Mouse (Mus musculus) embryonic facial prominence, embryonic 11.5 days (tissue): ENCODE data around the gene Rapgef4. TPM values are rescaled to one million over a fixed set of nuclear protein-coding genes. Genes with fewer than 3 reads are reported as not detected.
A peak's percentile ranks its signal among the peaks of the same experiment; 100 is the strongest.

Experiments used
- ATAC-seq: fragments of 200-750 bp; cut with Nextera tagmentation; replicated peaks from 2 replicates; pipeline ENCODE4 v1.8.0; 2017; ENCODE audit warnings: low read depth; ENCODE audit not compliant: insufficient number of reproducible peaks, low FRiP score, low TSS enrichment
- DNase-seq: peaks from one replicate; pipeline ENCODE4 v3.0.0-alpha.2; 2015; ENCODE audit warnings: low spot score
- H3K27ac ChIP-seq: fragments of 300-500 bp; sonication (generic); replicated peaks from 2 replicates; pipeline ENCODE4 v1.5.1; 2014; ENCODE audit warnings: mild to moderate bottlenecking, low read depth, low read length, control low read depth
- H3K27me3 ChIP-seq: fragments of 300-500 bp; sonication (generic); 2 replicates; pipeline ENCODE4 v1.6.1; 2014; ENCODE audit warnings: mild to moderate bottlenecking, low read length, moderate library complexity, mixed read lengths; ENCODE audit not compliant: control insufficient read depth, insufficient read depth
- H3K36me3 ChIP-seq: fragments of 300-500 bp; sonication (generic); replicated peaks from 2 replicates; pipeline ENCODE4 v1.6.1; 2014; ENCODE audit warnings: low read depth, mild to moderate bottlenecking, low read length, moderate library complexity, mixed read lengths; ENCODE audit not compliant: control insufficient read depth, insufficient read depth
- H3K4me1 ChIP-seq: fragments of 300-500 bp; sonication (generic); 2 replicates; pipeline ENCODE4 v1.6.1; 2014; ENCODE audit warnings: low read length, mixed read lengths; ENCODE audit not compliant: control insufficient read depth, insufficient read depth
- H3K4me2 ChIP-seq: fragments of 300-500 bp; sonication (generic); 2 replicates; pipeline ENCODE4 v1.6.1; 2014; ENCODE audit warnings: low read depth, mild to moderate bottlenecking, control low read depth, low read length, moderate library complexity
- H3K4me3 ChIP-seq: fragments of 300-500 bp; sonication (generic); 2 replicates; pipeline ENCODE4 v1.5.1; 2014; ENCODE audit warnings: low read depth, low read length, control low read depth
- H3K9ac ChIP-seq: fragments of 300-500 bp; sonication (generic); replicated peaks from 2 replicates; pipeline ENCODE4 v1.6.1; 2014; ENCODE audit warnings: mild to moderate bottlenecking, control low read depth, low read length
- H3K9me3 ChIP-seq: fragments of 300-500 bp; sonication (generic); replicated peaks from 2 replicates; pipeline ENCODE4 v1.6.1; 2016; ENCODE audit warnings: mild to moderate bottlenecking, low read length, inconsistent platforms, mixed read lengths; ENCODE audit not compliant: control insufficient read depth
- WGBS: fragments of 180-500 bp; shearing (Covaris S2); extraction: QIAGEN DNeasy Blood & Tissue Kit; methylation state at CpG from one replicate; pipeline ENCODE4 v1.1.7; 2014; 5-methylcytosine and 5-hydroxymethylcytosine counted together
- polyA plus RNA-seq: library from polyadenylated mRNA; unstranded; fragments of >200 nt; fragmentation: Nextera tagmentation; extraction: Ambion mirVana; gene quantifications from 2 replicates; pipeline ENCODE4 v1.2.1, GENCODE M21; 2014

Rapgef4 gene
- polyA plus RNA-seq, 1 experiment from 2014 or later: 3.6 TPM

GRCm38 (mm10) chr2:72021845-72022244 is 40.8 kb downstream of the Rapgef4 start:
- no peak overlapping the region for H3K9ac ChIP-seq
- H3K9me3 ChIP-seq: no peaks in the 10 kb centered on the region
- no peaks in the 10 kb centered on the region for H3K36me3 ChIP-seq
- H3K4me2 ChIP-seq: no peak overlapping the region
- no peak overlapping the region for H3K27ac ChIP-seq
- H3K4me1 ChIP-seq: no peaks in the 10 kb centered on the region
- H3K27me3 ChIP-seq: no peaks in the 10 kb centered on the region
- DNase-seq (no peak), ATAC-seq (no peak)
- 63% methylated on average over 3 of the region's 3 CpGs for WGBS
- no peak overlapping the region for H3K4me3 ChIP-seq

- no peak for DNase-seq
- Histone ChIP-seq H3K4me2 (no peak overlapping the region), H3K4me3 (no peak overlapping the region), H3K27ac (no peak overlapping the region), H3K36me3 (no peaks in the 10 kb centered on the region), H3K9ac (no peak overlapping the region), H3K9me3 (no peaks in the 10 kb centered on the region), H3K27me3 (no peaks in the 10 kb centered on the region), H3K4me1 (no peaks in the 10 kb centered on the region)
- no peak for ATAC-seq
- 89% methylated on average over 5 of the region's 5 CpGs for WGBS
These were observed 42.8 kb downstream of the Rapgef4 start for GRCm38 (mm10) chr2:72023791-72024190.

GRCm38 (mm10) chr2:72025660-72026059 is 44.6 kb downstream of the Rapgef4 start:
- Histone ChIP-seq H3K4me1 (no peaks in the 10 kb centered on the region), H3K9ac (no peak overlapping the region), H3K36me3 (no peaks in the 10 kb centered on the region), H3K27me3 (no peaks in the 10 kb centered on the region), H3K9me3 (no peaks in the 10 kb centered on the region), H3K4me3 (no peak overlapping the region), H3K27ac (no peak overlapping the region), H3K4me2 (no peak overlapping the region)
- WGBS: 89% methylated on average over 5 of the region's 5 CpGs
- ATAC-seq (no peak), DNase-seq (no peak)

GRCm38 (mm10) chr2:72026506-72026905 is 45.5 kb downstream of the Rapgef4 start:
- no peak overlapping the region for H3K27ac ChIP-seq
- H3K27me3 ChIP-seq: no peaks in the 10 kb centered on the region
- DNase-seq (no peak), ATAC-seq (no peak)
- no peaks in the 10 kb centered on the region for H3K4me1 ChIP-seq
- H3K36me3 ChIP-seq: no peaks in the 10 kb centered on the region
- 69% methylated on average over 1 of the region's 1 CpGs for WGBS
- H3K4me3 ChIP-seq: no peak overlapping the region
- no peak overlapping the region for H3K4me2 ChIP-seq
- no peaks in the 10 kb centered on the region for H3K9me3 ChIP-seq
- no peak overlapping the region for H3K9ac ChIP-seq

GRCm38 (mm10) chr2:72029081-72029480 is 48.0 kb downstream of the Rapgef4 start:
- ATAC-seq (no peak), DNase-seq (no peak)
- Histone ChIP-seq H3K4me2 (no peak overlapping the region), H3K27ac (no peak overlapping the region), H3K4me1 (no peaks in the 10 kb centered on the region), H3K27me3 (no peaks in the 10 kb centered on the region), H3K36me3 (no peaks in the 10 kb centered on the region), H3K9me3 (no peaks in the 10 kb centered on the region), H3K9ac (no peak overlapping the region), H3K4me3 (no peak overlapping the region)
- 73% methylated on average over 1 of the region's 1 CpGs for WGBS

GRCm38 (mm10) chr2:72029586-72030144 is 48.6 kb downstream of the Rapgef4 start:
- no peak for ATAC-seq
- 85% methylated on average over 5 of the region's 5 CpGs for WGBS

GRCm38 (mm10) chr2:72031717-72032116 is 50.7 kb downstream of the Rapgef4 start:
- no peak overlapping the region for H3K9ac ChIP-seq
- no peaks in the 10 kb centered on the region for H3K27me3 ChIP-seq
- no peak for ATAC-seq
- no peak overlapping the region for H3K4me3 ChIP-seq
- no peak for DNase-seq
- no peak overlapping the region for H3K4me2 ChIP-seq
- no peaks in the 10 kb centered on the region for H3K4me1 ChIP-seq
- no peak overlapping the region for H3K27ac ChIP-seq
- 64% methylated on average over 5 of the region's 5 CpGs for WGBS
- H3K9me3 ChIP-seq: no peaks in the 10 kb centered on the region
- H3K36me3 ChIP-seq: no peaks in the 10 kb centered on the region

More at GRCm38 (mm10) chr2:72029586-72030144, 48.6 kb downstream of the Rapgef4 start:
- Histone ChIP-seq H3K27ac (no peak overlapping the region), H3K9me3 (no peaks in the 10 kb centered on the region), H3K4me1 (no peaks in the 10 kb centered on the region), H3K9ac (no peak overlapping the region), H3K27me3 (no peaks in the 10 kb centered on the region), H3K4me2 (no peak overlapping the region), H3K4me3 (no peak overlapping the region), H3K36me3 (no peaks in the 10 kb centered on the region)
- DNase-seq: no peak

GRCm38 (mm10) chr2:72035616-72036015 is 54.6 kb downstream of the Rapgef4 start:
- WGBS: 57% methylated on average over 8 of the region's 8 CpGs
- Histone ChIP-seq H3K9ac (no peak overlapping the region), H3K36me3 (no peaks in the 10 kb centered on the region), H3K27me3 (no peaks in the 10 kb centered on the region), H3K4me1 (no peaks in the 10 kb centered on the region), H3K27ac (no peak overlapping the region), H3K9me3 (no peaks in the 10 kb centered on the region), H3K4me3 (no peak overlapping the region), H3K4me2 (no peak overlapping the region)
- DNase-seq: peak; percentile 24
- ATAC-seq: no peak
